Mouse (Mus musculus) liver, adult 2 months (tissue): Measurements from ENCODE around the gene Fbxl18. TPM values are rescaled to one million over a fixed set of nuclear protein-coding genes. Genes with fewer than 3 reads are reported as not detected.

Experiments
- DNase-seq: peaks from one replicate; pipeline ENCODE4 v3.0.0-alpha.2; 2011; ENCODE audit warnings: low read depth, low spot score; ENCODE audit errors: extremely low read depth
- H3K27ac ChIP-seq: fragments of 200-500 bp; replicated peaks from 2 replicates; pipeline ENCODE4 v1.5.1; 2012; ENCODE audit warnings: low read depth, mild to moderate bottlenecking, control low read depth, inconsistent platforms, low read length; ENCODE audit not compliant: insufficient read depth
- H3K27me3 ChIP-seq: fragments of 200-500 bp; 2 replicates; pipeline ENCODE4 v1.6.1; 2012; ENCODE audit warnings: mild to moderate bottlenecking, moderate library complexity, low read length, inconsistent platforms; ENCODE audit not compliant: control insufficient read depth, insufficient read depth
- H3K36me3 ChIP-seq: fragments of 200-500 bp; 2 replicates; pipeline ENCODE4 v1.6.1; 2012; ENCODE audit warnings: low read length, inconsistent platforms; ENCODE audit not compliant: control insufficient read depth, insufficient read depth
- H3K4me1 ChIP-seq: fragments of 200-500 bp; 2 replicates; pipeline ENCODE4 v1.6.1; 2011; ENCODE audit warnings: low read length; ENCODE audit not compliant: control insufficient read depth, insufficient read depth
- H3K4me3 ChIP-seq: fragments of 200-500 bp; 2 replicates; pipeline ENCODE4 v1.5.1; 2011; ENCODE audit warnings: low read depth, mild to moderate bottlenecking, control low read depth, low read length, moderate library complexity; ENCODE audit not compliant: insufficient read depth
- H3K79me2 ChIP-seq: fragments of 200-500 bp; 2 replicates; pipeline ENCODE4 v1.6.1; 2012; ENCODE audit warnings: inconsistent platforms, mild to moderate bottlenecking, low read length, moderate library complexity; ENCODE audit not compliant: control insufficient read depth, insufficient read depth
- H3K9ac ChIP-seq: fragments of 200-500 bp; 2 replicates; pipeline ENCODE4 v1.6.1; 2012; ENCODE audit warnings: low read depth, mild to moderate bottlenecking, control low read depth, inconsistent platforms, low read length
- CTCF ChIP-seq: fragments of 200-500 bp; IDR thresholded peaks from 2 replicates; pipeline ENCODE4 v1.5.1; 2011; ENCODE audit warnings: low read depth, low read length, control low read depth
- POLR2A ChIP-seq: fragments of 200-500 bp; IDR thresholded peaks from 2 replicates; pipeline ENCODE4 v1.6.1; 2011; ENCODE audit warnings: low read length, control low read depth; ENCODE audit not compliant: insufficient read depth; ENCODE audit errors: extremely low read depth
- WGBS: fragments of 180-500 bp; shearing (Covaris S2); methylation state at CpG from one replicate; pipeline ENCODE4 v1.1.7; 2018; 5-methylcytosine and 5-hydroxymethylcytosine counted together
- polyA plus RNA-seq: library from polyadenylated mRNA; depleted of rRNA; stranded (reverse); fragments of >200 nt; gene quantifications from 2 replicates; pipeline ENCODE4 v1.2.3, GENCODE M21; 2012
- total RNA-seq: library from RNA; depleted of rRNA; stranded (reverse); fragments of >200 nt; gene quantifications from 2 replicates; pipeline ENCODE4 v1.2.3, GENCODE M21; 2014

Fbxl18 gene
- total and polyA plus RNA-seq, 2 experiments: 1.5 to 10.6 TPM

DNA sequence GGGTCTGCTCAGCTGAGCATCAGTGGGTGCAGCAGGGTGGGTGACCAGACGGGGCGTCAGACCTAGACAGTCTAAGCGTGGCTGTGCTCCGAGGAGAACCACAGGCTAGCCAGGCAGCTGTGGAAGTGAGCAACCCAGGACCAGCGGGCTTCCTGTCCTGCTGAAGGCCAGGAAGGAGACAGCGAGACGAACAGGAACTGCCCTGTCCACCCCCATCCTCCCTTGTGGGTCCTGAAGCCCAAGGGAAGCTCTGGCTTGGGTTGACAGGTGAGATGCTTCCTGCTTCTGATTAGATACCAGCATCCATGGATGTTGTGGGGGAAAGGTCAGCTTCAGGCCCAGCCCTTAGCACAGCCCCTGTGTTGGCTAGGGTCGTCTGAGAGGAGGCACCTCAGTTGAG lies 13.3 kb downstream of the Fbxl18 start:
- H3K4me1 ChIP-seq: no peaks in the 10 kb centered on the region
- TF ChIP-seq CTCF: no peak
- TF ChIP-seq POLR2A: no peak
- WGBS: 85% methylated on average over 8 of the region's 8 CpGs
- H3K27me3 ChIP-seq: no peaks in the 10 kb centered on the region
- no peak overlapping the region for H3K27ac ChIP-seq
- no peak for DNase-seq
- no peak overlapping the region for H3K4me3 ChIP-seq
- H3K79me2 ChIP-seq: peaks cover 9% of the 10 kb centered on the region
- H3K36me3 ChIP-seq: no peaks in the 10 kb centered on the region; the same call in 1 of the 2 replicates
- H3K9ac ChIP-seq: no peak overlapping the region

DNA sequence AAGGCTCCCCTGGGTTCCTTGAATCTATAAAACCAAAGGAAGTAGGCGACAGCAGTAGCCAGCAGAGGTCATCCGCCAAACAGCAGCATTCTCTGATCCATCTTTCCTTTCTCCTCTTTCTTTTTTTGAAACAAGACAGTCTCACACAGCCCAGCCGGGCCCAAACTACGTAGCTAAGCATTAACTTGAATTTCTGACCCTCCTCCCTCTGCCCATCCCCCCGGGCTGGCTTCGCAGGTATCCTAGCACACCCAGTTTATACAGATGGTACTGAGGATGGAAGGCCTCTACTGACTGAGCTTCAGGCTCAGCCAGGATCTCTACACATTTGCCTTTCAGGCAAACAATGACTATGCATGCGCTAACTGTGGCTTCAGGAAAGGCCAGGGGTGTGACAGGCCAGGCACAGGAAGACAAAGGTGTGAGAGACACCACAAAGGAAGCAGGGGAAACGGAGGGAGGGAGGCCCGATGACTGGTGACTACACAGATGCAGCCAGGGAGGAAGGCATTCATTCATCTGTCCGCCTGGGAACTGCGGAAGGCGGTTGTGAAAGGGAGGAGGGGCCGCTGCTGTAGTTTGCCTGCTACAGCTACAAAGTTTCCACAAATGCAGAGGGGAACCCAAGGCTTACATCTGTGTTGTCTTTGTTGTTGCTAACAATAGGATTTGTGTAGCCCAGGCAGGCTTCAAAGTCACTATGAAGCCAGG lies 14.3 kb downstream of the Fbxl18 start:
- Histone ChIP-seq H3K9ac (no peak overlapping the region), H3K36me3 (no peaks in the 10 kb centered on the region; the same call in 1 of the 2 replicates), H3K4me3 (no peak overlapping the region), H3K4me1 (no peaks in the 10 kb centered on the region), H3K27me3 (no peaks in the 10 kb centered on the region), H3K27ac (no peak overlapping the region), H3K79me2 (peaks cover 2% of the 10 kb centered on the region; the same call in 1 of the 2 replicates)
- DNase-seq: no peak
- TF ChIP-seq POLR2A: no peak
- 63% methylated on average over 13 of the region's 13 CpGs for WGBS

DNA sequence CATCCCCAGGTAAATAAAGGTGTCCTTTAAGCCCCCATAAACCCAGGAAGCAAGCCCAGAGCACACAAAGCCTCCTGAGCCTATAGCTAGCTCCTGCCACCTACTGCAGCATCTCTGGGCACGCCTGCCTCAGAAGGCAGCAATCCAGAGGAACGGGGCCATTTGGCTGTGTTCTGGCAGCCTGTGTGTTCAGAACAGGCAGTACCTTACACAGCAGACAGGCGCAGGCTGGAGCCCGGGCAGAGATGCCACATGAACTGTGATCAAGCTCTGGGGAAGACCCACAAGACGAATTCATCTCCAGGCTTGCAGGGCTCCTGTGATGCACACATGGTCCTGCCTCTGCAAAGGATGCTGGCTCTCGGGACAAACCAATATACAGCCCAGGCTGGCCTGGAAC lies 15.0 kb downstream of the Fbxl18 start:
- TF ChIP-seq POLR2A (no peak), CTCF (no peak)
- no peaks in the 10 kb centered on the region for H3K27me3 ChIP-seq
- WGBS: 80% methylated on average over 6 of the region's 6 CpGs
- H3K4me1 ChIP-seq: no peaks in the 10 kb centered on the region
- no peaks in the 10 kb centered on the region; the same call in 1 of the 2 replicates for H3K36me3 ChIP-seq
- no peak for DNase-seq
- no peak overlapping the region for H3K9ac ChIP-seq
- no peak overlapping the region for H3K4me3 ChIP-seq
- no peaks in the 10 kb centered on the region for H3K79me2 ChIP-seq
- H3K27ac ChIP-seq: no peak overlapping the region

DNA sequence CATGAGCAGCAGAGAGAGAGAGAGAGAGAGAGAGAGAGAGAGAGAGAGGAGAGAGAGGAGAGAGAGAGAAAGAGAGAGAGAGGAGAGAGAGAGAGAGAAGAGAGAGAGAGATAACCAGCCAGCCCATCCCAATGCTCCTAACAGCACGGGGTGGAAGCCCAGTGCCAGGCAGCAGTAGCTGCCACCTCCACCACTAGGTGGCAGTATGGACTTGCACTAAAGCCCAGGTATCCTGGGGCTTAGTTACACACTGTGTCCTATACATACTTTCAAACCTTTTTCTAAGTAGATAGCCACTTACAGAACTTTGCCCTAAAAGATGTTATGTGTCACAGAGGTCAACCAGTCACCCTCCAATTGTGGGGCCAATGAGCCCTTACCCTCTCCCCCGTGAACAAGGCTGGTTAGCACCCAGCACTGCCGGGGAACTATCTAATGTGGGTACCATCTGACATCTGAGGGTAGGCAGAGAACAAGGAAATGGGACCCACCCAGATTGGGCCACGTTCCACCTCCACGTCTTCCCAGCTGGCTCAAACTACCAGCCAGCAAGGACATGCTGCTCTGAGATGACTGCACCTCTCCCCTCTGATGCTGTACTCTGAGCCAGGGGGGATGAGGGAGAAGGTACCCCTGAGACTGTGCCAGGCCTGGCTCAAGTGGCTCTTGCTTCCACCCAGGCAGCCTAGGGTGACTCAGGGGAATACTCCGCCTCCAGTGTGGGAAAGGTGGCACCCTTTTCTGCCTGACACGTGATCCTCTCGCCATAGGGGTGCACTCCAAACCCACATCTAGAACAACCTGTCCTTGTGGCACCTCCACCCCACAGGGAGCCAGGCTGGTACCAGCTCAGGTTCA lies 15.7 kb downstream of the Fbxl18 start:
- no peaks in the 10 kb centered on the region for H3K36me3 ChIP-seq
- TF ChIP-seq CTCF (peak; percentile 97), POLR2A (no peak)
- no peak overlapping the region for H3K27ac ChIP-seq
- no peaks in the 10 kb centered on the region for H3K27me3 ChIP-seq
- DNase-seq: peak; percentile 62
- H3K4me1 ChIP-seq: no peaks in the 10 kb centered on the region
- WGBS: 69% methylated on average over 8 of the region's 8 CpGs
- H3K9ac ChIP-seq: no peak overlapping the region
- no peaks in the 10 kb centered on the region for H3K79me2 ChIP-seq
- no peak overlapping the region for H3K4me3 ChIP-seq

DNA sequence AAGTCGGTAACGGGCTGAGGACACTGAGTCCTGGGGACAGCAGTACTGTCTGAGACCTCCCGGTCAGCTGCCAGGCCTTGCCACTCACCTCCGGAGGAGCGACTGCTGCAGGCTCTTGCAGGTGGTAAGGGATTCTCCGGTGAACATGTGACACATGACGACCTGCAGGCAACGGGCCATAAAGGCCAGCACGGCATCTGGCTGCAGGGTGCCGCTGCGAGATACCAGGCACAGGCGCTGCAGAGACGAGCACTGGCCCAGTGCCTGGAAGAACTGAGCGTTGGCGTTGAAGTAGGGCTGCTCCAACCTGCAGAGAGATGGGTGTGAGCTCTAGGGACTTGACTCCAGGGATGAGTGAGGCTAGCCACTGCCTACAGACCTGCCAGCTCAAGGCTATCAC lies 16.7 kb downstream of the Fbxl18 start:
- TF ChIP-seq CTCF (no peak), POLR2A (no peak)
- H3K79me2 ChIP-seq: no peaks in the 10 kb centered on the region
- H3K36me3 ChIP-seq: no peaks in the 10 kb centered on the region
- H3K9ac ChIP-seq: no peak overlapping the region
- DNase-seq: no peak
- H3K4me3 ChIP-seq: no peak overlapping the region
- H3K4me1 ChIP-seq: no peaks in the 10 kb centered on the region
- no peak overlapping the region for H3K27ac ChIP-seq
- H3K27me3 ChIP-seq: no peaks in the 10 kb centered on the region
- WGBS: 93% methylated on average over 15 of the region's 15 CpGs
